In genomic region chr1:90228323-90228697, GRCm38 (mm10) we compare ENCODE assay signal across 12 mouse cellular contexts. TPM values are rescaled to one million over a fixed set of nuclear protein-coding genes. Genes with fewer than 3 reads are reported as not detected.
A peak's percentile ranks its signal among the peaks of the same experiment; 100 is the strongest.
DNase-seq lines count a peak whose midpoint lies in the region; ATAC-seq and TF ChIP-seq lines count a peak whose summit lies in the region.
"Had no signal": no experiment of that assay in that cellular context is flagged by ENCODE, and none has a peak within 500 bp of the region (broad histone marks: within the 10 kb centered on the region; RNA-seq: fewer than 3 reads in every experiment).

No protein-coding gene starts in this region.

- no peak overlapping the region for H3K4me2 ChIP-seq in hindbrain, embryonic 14.5 days (replicated peaks)
- no peak overlapping the region for H3K4me2 ChIP-seq in neural tube, embryonic 15.5 days
- H3K4me2 ChIP-seq in intestine, postnatal 0 days (replicated peaks; ENCODE audit: low read depth), result no peak overlapping the region
- H3K4me2 ChIP-seq: liver, embryonic 11.5 days had no signal

- no peak overlapping the region for H3K4me3 ChIP-seq in heart, embryonic 10.5 days
- no peak overlapping the region for H3K4me3 ChIP-seq in hindbrain, embryonic 14.5 days (replicated peaks; ENCODE audit: low read length)
- no peak overlapping the region for H3K4me3 ChIP-seq in neural tube, embryonic 15.5 days (replicated peaks)
- no peak overlapping the region for H3K4me3 ChIP-seq in intestine, postnatal 0 days (ENCODE audit: low read depth, low read length)
- H3K4me3 ChIP-seq: megakaryocyte, embryonic 14.5 days had no signal

- no peak overlapping the region for H3K9ac ChIP-seq in hindbrain, embryonic 14.5 days
- no peak overlapping the region for H3K9ac ChIP-seq in neural tube, embryonic 15.5 days (replicated peaks)
- no peak overlapping the region for H3K9ac ChIP-seq in intestine, postnatal 0 days (ENCODE audit: low read depth, low read length)

- no peaks in the 10 kb centered on the region for H3K9me3 ChIP-seq in heart, embryonic 10.5 days
- no peaks in the 10 kb centered on the region for H3K9me3 ChIP-seq in hindbrain, embryonic 14.5 days (ENCODE audit: control insufficient read depth, low read length)
- no peaks in the 10 kb centered on the region for H3K9me3 ChIP-seq in neural tube, embryonic 15.5 days (replicated peaks)
- no peaks in the 10 kb centered on the region for H3K9me3 ChIP-seq in intestine, postnatal 0 days (ENCODE audit: control insufficient read depth)
- H3K9me3 ChIP-seq: megakaryocyte, embryonic 14.5 days had no signal

- H3K4me1 ChIP-seq in heart, embryonic 10.5 days, result peaks cover 55% of the 10 kb centered on the region
- H3K4me1 ChIP-seq in hindbrain, embryonic 14.5 days (replicated peaks; ENCODE audit: control insufficient read depth, insufficient read depth, low read length), result peaks cover 31% of the 10 kb centered on the region
- H3K4me1 ChIP-seq in neural tube, embryonic 15.5 days, result peaks cover 34% of the 10 kb centered on the region
- H3K4me1 ChIP-seq in intestine, postnatal 0 days (replicated peaks; ENCODE audit: control insufficient read depth, insufficient read depth, low read length), result no peaks in the 10 kb centered on the region; the same call in 1 of the 2 replicates
- H3K4me1 ChIP-seq: megakaryocyte, embryonic 14.5 days had no signal

- peaks cover 7% of the 10 kb centered on the region; the same call in 1 of the 2 replicates for H3K27me3 ChIP-seq in heart, embryonic 10.5 days (ENCODE audit: insufficient read depth, poor library complexity, severe bottlenecking)
- H3K27me3 ChIP-seq in hindbrain, embryonic 14.5 days (ENCODE audit: control insufficient read depth, insufficient read depth, low read length), result no peaks in the 10 kb centered on the region
- H3K27me3 ChIP-seq in neural tube, embryonic 15.5 days (replicated peaks), result no peaks in the 10 kb centered on the region
- no peaks in the 10 kb centered on the region for H3K27me3 ChIP-seq in intestine, postnatal 0 days (replicated peaks; ENCODE audit: control insufficient read depth, insufficient read depth, low read length)

- H3K36me3 ChIP-seq in heart, embryonic 10.5 days, result no peaks in the 10 kb centered on the region
- H3K36me3 ChIP-seq in hindbrain, embryonic 14.5 days (replicated peaks; ENCODE audit: control insufficient read depth, insufficient read depth), result no peaks in the 10 kb centered on the region
- no peaks in the 10 kb centered on the region for H3K36me3 ChIP-seq in neural tube, embryonic 15.5 days
- no peaks in the 10 kb centered on the region for H3K36me3 ChIP-seq in intestine, postnatal 0 days (ENCODE audit: control insufficient read depth, insufficient read depth)

- peak; percentile 66; the same call in 1 of the 2 replicates for ATAC-seq in hindbrain, embryonic 14.5 days (ENCODE audit: low FRiP score)
- peak; percentile 69; the same call in 1 of the 2 replicates for ATAC-seq in neural tube, embryonic 15.5 days (ENCODE audit: low FRiP score)
- ATAC-seq in intestine, postnatal 0 days, result no peak
- ATAC-seq: inflammation-experienced regulatory T-cells, adult 6 months had no signal

- TF ChIP-seq CTCF in intestine, postnatal 0 days (IDR thresholded peaks at IDR 0.05; ENCODE audit: low read depth), result no peak

- no peak for DNase-seq in heart, embryonic 10.5 days (ENCODE audit: low spot score)
- no peak for DNase-seq in heart, adult 8-10 months (ENCODE audit: low spot score)
- DNase-seq in retina, postnatal 1 day, result peak; percentile 60
- DNase-seq in retina, embryonic 14.5 days (ENCODE audit: low spot score), result no peak
- DNase-seq in hindbrain, embryonic 14.5 days (ENCODE audit: low spot score), result peak; percentile 57
- DNase-seq in frontal cortex, adult 2 months (ENCODE audit: extremely low spot score in 1 of 2, low spot score in 1 of 2), result no peak
- DNase-seq: B cell, adult 2 months had no signal

- WGBS in heart, embryonic 10.5 days, result 25% methylated on average over 9 of the region's 9 CpGs
- 18% methylated on average over 9 of the region's 9 CpGs for WGBS in hindbrain, embryonic 14.5 days
- WGBS in neural tube, embryonic 15.5 days, result 17% methylated on average over 9 of the region's 9 CpGs
- WGBS in intestine, postnatal 0 days, result 45% methylated on average over 9 of the region's 9 CpGs

- H3K27ac ChIP-seq in heart, embryonic 10.5 days, result peak overlapping the region; percentile 47
- peak overlapping the region; percentile 11; the same call in 1 of the 2 replicates for H3K27ac ChIP-seq in hindbrain, embryonic 14.5 days
- H3K27ac ChIP-seq in neural tube, embryonic 15.5 days (replicated peaks), result peak overlapping the region; percentile 18; the same call in 1 of the 2 replicates
- no peak overlapping the region for H3K27ac ChIP-seq in intestine, postnatal 0 days (ENCODE audit: low read depth, low read length)

RNA-seq across cellular contexts. Expression of gene Ackr3, which starts 24.5 kb away (rescaled TPM):
- 24.7 and 25.5 TPM in 2 replicates for polyA plus RNA-seq in heart, embryonic 10.5 days (2016; fragmentation: Nextera tagmentation; extraction: Ambion mirVana)
- 10 to 100 TPM; 46.3 to 71.9 (median 54.9) TPM for total RNA-seq in heart, adult 8-10 months (2022)
- 10.3 and 11.1 TPM in 2 replicates for polyA plus RNA-seq in hindbrain, embryonic 14.5 days (2014; fragmentation: Nextera tagmentation; extraction: Ambion mirVana)
- 7.5 and 7.7 TPM in 2 replicates for polyA plus RNA-seq in neural tube, embryonic 15.5 days (2015; fragmentation: Nextera tagmentation; extraction: Ambion mirVana)
- polyA plus RNA-seq in intestine, postnatal 0 days (2015; fragmentation: Nextera tagmentation; extraction: Ambion mirVana), result 8.9 and 9.2 TPM in 2 replicates
- polyA plus RNA-seq in frontal cortex, adult 2 months (2012; rRNA removed), result 18.6 and 20.4 TPM in 2 replicates

Comparison
In these comparisons a context has a peak if more than half of its experiments do, and no peak if none do; other contexts are left out.
1. DNase-seq: peak in retina, postnatal 1 day (single experiment) and hindbrain, embryonic 14.5 days (single experiment); none in heart, embryonic 10.5 days (single experiment), heart, adult 8-10 months (single experiment), retina, embryonic 14.5 days (single experiment) and frontal cortex, adult 2 months (0 of 2).